Mouse (Mus musculus): Measurements from ENCODE around the gene Sfrp2. TPM values are rescaled to one million over a fixed set of nuclear protein-coding genes. Genes with fewer than 3 reads are reported as not detected.

Gene Sfrp2
- total RNA-seq, 1 experiment from 2014 or later = not detected

DNA sequence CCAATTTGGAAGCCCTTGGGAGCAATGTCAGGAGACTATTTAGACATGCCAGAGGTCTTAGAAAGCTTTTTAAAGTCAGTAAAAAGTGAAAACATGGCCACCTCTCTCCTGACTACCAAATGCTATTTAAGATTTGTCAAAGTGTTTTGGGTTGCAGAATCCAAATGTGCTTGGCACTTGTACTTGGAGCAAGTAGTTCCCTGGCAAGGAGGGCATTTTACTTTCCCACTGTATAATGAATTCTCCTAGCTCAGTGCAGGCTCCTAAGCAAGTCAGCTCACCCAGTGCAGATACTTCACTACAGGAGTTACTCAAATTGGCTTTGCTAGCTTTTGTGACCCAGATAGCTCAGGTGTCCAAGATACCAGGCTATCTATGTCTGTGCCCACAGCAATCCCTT lies 46.7 kb downstream of the Sfrp2 start:
- ATAC-seq (replicated peaks; ENCODE audit: insufficient number of reproducible peaks, low FRiP score, low TSS enrichment, poor library complexity, severe bottlenecking) = no peak

GRCm38 (mm10) chr3:83816372-83816925 lies 50.3 kb downstream of the Sfrp2 start:
- ATAC-seq (replicated peaks; ENCODE audit: insufficient number of reproducible peaks, low FRiP score, low TSS enrichment, poor library complexity, severe bottlenecking) = no peak

DNA sequence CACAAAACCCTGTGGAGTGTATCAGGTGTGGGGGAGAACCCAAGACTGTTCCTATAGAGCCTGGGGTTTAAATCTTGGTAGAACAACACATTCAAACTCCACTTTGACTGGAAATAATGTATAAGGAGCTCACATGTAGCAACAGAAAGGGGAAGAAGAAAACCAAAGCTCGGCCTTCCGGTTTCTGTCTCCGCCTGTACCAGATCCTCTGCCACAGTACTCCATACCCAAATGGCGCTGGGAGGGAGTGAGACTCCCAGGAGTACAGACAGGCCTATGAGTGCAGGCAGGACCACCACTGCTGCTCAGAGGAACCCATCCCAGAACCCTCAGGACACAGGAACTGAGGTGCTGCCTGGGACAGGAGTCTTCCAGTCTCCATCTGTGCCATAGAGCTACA lies 57.7 kb downstream of the Sfrp2 start:
- ATAC-seq (replicated peaks; ENCODE audit: insufficient number of reproducible peaks, low FRiP score, low TSS enrichment, poor library complexity, severe bottlenecking) = peak; percentile 73; the same call in 1 of the 2 replicates

Other genes with a start within 250 kb of the Sfrp2 start
- 53.4 to 73.6 TPM (median 59.8 TPM) in 3 replicates for gene Tlr2, start 75.4 kb downstream of the Sfrp2 start, total RNA-seq (2017)